Mouse (Mus musculus) liver, embryonic 14.5 days (tissue): Measurements from ENCODE around the gene Plcxd3.

Source experiments
- CTCF ChIP-seq: IDR thresholded peaks from 2 replicates; pipeline ENCODE4 v1.5.1; 2016; ENCODE audit warnings: antibody characterized with exemption, low read depth, control low read depth
- EP300 ChIP-seq: IDR thresholded peaks from 2 replicates; pipeline ENCODE4 v1.6.1; 2016; ENCODE audit warnings: antibody characterized with exemption, low read depth

GRCm38 (mm10) chr15:4348816-4349553 lies 26.3 kb upstream of the Plcxd3 start:
- TF ChIP-seq CTCF (no peak), EP300 (no peak)
